Comparison of ENCODE assay signal across 10 mouse cellular contexts in genomic region chr9:114680531-114680930, GRCm38 (mm10).
"Had no signal": no experiment of that assay in that cellular context is flagged by ENCODE, and none has a peak within 500 bp of the region (broad histone marks: within the 10 kb centered on the region; RNA-seq: fewer than 3 reads in every experiment).

No protein-coding gene starts in this region.

- H3K36me3 ChIP-seq: limb, embryonic 15.5 days; liver, embryonic 12.5 days; midbrain, embryonic 12.5 days had no signal

- ATAC-seq: liver, embryonic 12.5 days had no signal

- H3K9me3 ChIP-seq: limb, embryonic 15.5 days; liver, embryonic 12.5 days; midbrain, embryonic 12.5 days had no signal

- H3K27ac ChIP-seq: limb, embryonic 15.5 days; liver, embryonic 12.5 days; midbrain, embryonic 12.5 days had no signal

- H3K27me3 ChIP-seq: limb, embryonic 15.5 days; liver, embryonic 12.5 days; midbrain, embryonic 12.5 days had no signal

- H3K4me3 ChIP-seq: limb, embryonic 15.5 days; liver, embryonic 12.5 days; megakaryocyte, embryonic 14.5 days; midbrain, embryonic 12.5 days had no signal

- H3K4me2 ChIP-seq: limb, embryonic 15.5 days; liver, embryonic 12.5 days; lung, embryonic 14.5 days; midbrain, embryonic 12.5 days had no signal

- H3K9ac ChIP-seq: limb, embryonic 15.5 days; liver, embryonic 12.5 days; lung, embryonic 14.5 days; midbrain, embryonic 12.5 days had no signal

- H3K4me1 ChIP-seq: limb, embryonic 15.5 days; liver, embryonic 12.5 days; midbrain, embryonic 12.5 days had no signal

- DNase-seq: kidney, postnatal 25 days; lung, embryonic 14.5 days; lung, postnatal 10 days; lung, postnatal 4 days; right cerebral cortex, adult 18-20 months; right cerebral cortex, postnatal 25 days had no signal
